Mouse (Mus musculus) forebrain, embryonic 10.5 days (tissue): Measurements from ENCODE around the gene Ggt1. TPM values are rescaled to one million over a fixed set of nuclear protein-coding genes. Genes with fewer than 3 reads are reported as not detected.

Experiments used
- DNase-seq: peaks from one replicate; pipeline ENCODE4 v3.0.0-alpha.2; 2017; ENCODE audit warnings: low spot score; ENCODE audit errors: extremely low spot score
- H3K27ac ChIP-seq: fragments of 300-500 bp; sonication (generic); 2 replicates; pipeline ENCODE4 v1.5.1; 2016; ENCODE audit warnings: mild to moderate bottlenecking
- H3K27me3 ChIP-seq: fragments of 300-500 bp; sonication (generic); 2 replicates; pipeline ENCODE4 v1.6.1; 2016; ENCODE audit warnings: mild to moderate bottlenecking; ENCODE audit not compliant: poor library complexity, severe bottlenecking
- H3K36me3 ChIP-seq: fragments of 300-500 bp; sonication (generic); replicated peaks from 2 replicates; pipeline ENCODE4 v1.6.1; 2016; ENCODE audit warnings: mild to moderate bottlenecking, moderate library complexity
- H3K4me1 ChIP-seq: fragments of 300-500 bp; sonication (generic); 2 replicates; pipeline ENCODE4 v1.6.1; 2016
- H3K4me3 ChIP-seq: fragments of 300-500 bp; sonication (generic); 2 replicates; pipeline ENCODE4 v1.5.1; 2016; ENCODE audit warnings: mild to moderate bottlenecking, moderate library complexity
- H3K9me3 ChIP-seq: fragments of 300-500 bp; sonication (generic); 2 replicates; pipeline ENCODE4 v1.6.1; 2016; ENCODE audit warnings: mild to moderate bottlenecking, moderate library complexity
- WGBS: fragments of 180-500 bp; shearing (Covaris S2); methylation state at CpG from one replicate; pipeline ENCODE4 v1.1.7; 2016; 5-methylcytosine and 5-hydroxymethylcytosine counted together
- polyA plus RNA-seq: library from polyadenylated mRNA; unstranded; fragments of >200 nt; fragmentation: Nextera tagmentation; extraction: Ambion mirVana; gene quantifications from 2 replicates; pipeline ENCODE4 v1.2.1, GENCODE M21; 2016

Ggt1 gene
- polyA plus RNA-seq: 1.6 and 2.3 TPM in 2 replicates

GRCm38 (mm10) chr10:75561071-75561654 lies at the start of gene Ggt1:
Ggt1 (plus strand) TSS chr10:75561604.
- Histone ChIP-seq H3K27me3 (peaks cover 88% of the 10 kb centered on the region), H3K36me3 (no peaks in the 10 kb centered on the region), H3K9me3 (no peaks in the 10 kb centered on the region), H3K27ac (0 out of 2 replicates have a peak within 1 kb of the TSS, but pooled peaks have one; percentile 85), H3K4me3 (peak within 1 kb of the TSS; percentile 74), H3K4me1 (peaks cover 45% of the 10 kb centered on the region)
- DNase-seq: no peak
- 43% methylated on average over 10 of the region's 10 CpGs for WGBS

GRCm38 (mm10) chr10:75511897-75512296 lies 49.5 kb upstream of the Ggt1 start:
- H3K9me3 ChIP-seq: no peaks in the 10 kb centered on the region
- peaks cover 57% of the 10 kb centered on the region for H3K36me3 ChIP-seq
- no peak overlapping the region for H3K4me3 ChIP-seq
- H3K27ac ChIP-seq: no peak overlapping the region
- no peak for DNase-seq
- H3K27me3 ChIP-seq: no peaks in the 10 kb centered on the region
- 96% methylated on average over 7 of the region's 7 CpGs for WGBS
- H3K4me1 ChIP-seq: peaks cover 33% of the 10 kb centered on the region

DNA sequence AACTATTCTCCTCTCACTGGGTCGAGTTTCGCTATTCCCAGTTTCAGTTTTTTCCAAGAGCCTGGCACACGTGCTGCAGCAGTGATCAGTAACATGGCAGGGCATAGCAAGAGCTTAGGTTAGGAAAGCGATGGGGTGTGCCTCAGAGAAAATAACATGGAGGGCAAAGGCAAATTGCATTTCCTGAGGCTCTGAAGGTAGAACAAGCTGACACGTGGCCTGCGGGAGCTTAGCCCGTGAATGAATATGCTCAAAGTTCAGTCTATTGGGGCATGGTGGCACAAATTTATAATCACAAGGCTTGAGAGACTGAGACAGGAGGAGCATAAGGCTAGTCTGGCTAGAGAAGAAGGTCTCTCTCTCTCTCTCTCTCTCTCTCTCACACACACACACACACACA lies 48.6 kb upstream of the Ggt1 start:
- Histone ChIP-seq H3K4me1 (peaks cover 34% of the 10 kb centered on the region), H3K36me3 (peaks cover 48% of the 10 kb centered on the region), H3K27me3 (no peaks in the 10 kb centered on the region), H3K4me3 (no peak overlapping the region), H3K27ac (no peak overlapping the region), H3K9me3 (no peaks in the 10 kb centered on the region)
- WGBS: 89% methylated on average over 7 of the region's 7 CpGs
- DNase-seq: no peak

DNA sequence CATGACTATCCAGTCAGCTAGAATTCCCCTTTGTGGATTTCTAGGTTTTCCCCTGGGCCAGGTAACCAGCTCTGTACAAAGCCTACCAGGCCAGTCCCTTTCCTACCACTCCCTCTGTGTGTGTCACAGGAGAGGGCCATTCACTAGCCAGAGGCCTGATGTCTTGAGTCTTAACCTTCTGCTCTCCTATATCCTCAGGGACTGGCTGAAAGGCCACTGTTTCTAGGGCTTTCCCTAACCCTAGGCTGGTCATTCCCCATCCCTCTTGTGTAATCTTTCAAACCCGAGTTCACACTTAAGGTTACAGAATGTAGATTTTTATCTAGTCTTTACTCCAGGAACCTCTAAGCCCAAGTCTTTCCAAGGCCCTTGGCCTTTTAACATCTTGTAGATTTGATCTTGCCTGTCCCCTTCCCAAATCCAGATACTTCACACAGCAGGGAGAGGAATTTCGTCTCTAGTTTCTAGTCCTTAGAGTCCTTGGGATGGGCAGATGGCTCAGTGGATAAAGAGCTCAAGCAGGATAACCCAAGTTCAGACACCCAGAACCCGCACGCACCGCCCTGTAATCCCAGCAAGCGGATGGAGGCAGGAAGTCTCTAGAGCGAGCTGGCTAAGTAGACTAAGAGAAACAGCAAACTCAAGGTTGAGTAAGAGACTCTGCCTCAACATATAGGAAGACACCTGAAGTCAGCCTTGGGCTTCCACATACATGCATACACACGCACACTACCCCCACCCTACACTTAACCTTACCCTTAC lies 47.9 kb upstream of the Ggt1 start:
- H3K4me3 ChIP-seq: no peak overlapping the region
- H3K27ac ChIP-seq: no peak overlapping the region
- DNase-seq: no peak
- WGBS: 92% methylated on average over 8 of the region's 8 CpGs
- no peaks in the 10 kb centered on the region for H3K9me3 ChIP-seq
- peaks cover 41% of the 10 kb centered on the region for H3K36me3 ChIP-seq
- peaks cover 34% of the 10 kb centered on the region for H3K4me1 ChIP-seq
- no peaks in the 10 kb centered on the region for H3K27me3 ChIP-seq

DNA sequence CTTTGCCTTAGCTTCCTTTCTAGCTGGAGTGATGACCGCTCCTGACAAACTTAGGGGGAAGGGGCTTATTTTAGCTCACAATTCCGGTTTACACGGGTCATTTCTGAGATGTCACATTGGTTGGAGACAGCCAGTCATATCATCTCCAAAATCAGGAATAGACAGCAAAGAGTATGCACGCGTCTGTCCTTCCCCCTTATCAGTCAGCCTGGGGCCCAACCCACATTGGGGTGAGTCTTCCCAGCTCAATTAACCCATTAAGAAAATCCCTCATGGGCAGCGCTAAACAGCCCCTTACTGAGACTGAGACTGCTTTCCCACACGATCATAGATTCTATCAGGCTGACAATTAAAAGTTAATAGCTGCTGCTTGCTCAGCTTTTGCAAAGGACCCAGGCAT lies 47.0 kb upstream of the Ggt1 start:
- Histone ChIP-seq H3K4me3 (no peak overlapping the region), H3K4me1 (peaks cover 43% of the 10 kb centered on the region), H3K27ac (no peak overlapping the region), H3K27me3 (no peaks in the 10 kb centered on the region), H3K9me3 (no peaks in the 10 kb centered on the region), H3K36me3 (peaks cover 36% of the 10 kb centered on the region)
- 82% methylated on average over 7 of the region's 7 CpGs for WGBS
- DNase-seq: no peak

GRCm38 (mm10) chr10:75515216-75516037 lies 46.0 kb upstream of the Ggt1 start:
- peaks cover 46% of the 10 kb centered on the region for H3K4me1 ChIP-seq
- H3K4me3 ChIP-seq: peak overlapping the region; percentile 90
- 66% methylated on average over 4 of the region's 4 CpGs for WGBS
- no peaks in the 10 kb centered on the region for H3K9me3 ChIP-seq
- H3K36me3 ChIP-seq: peaks cover 36% of the 10 kb centered on the region
- no peak for DNase-seq
- no peaks in the 10 kb centered on the region for H3K27me3 ChIP-seq
- H3K27ac ChIP-seq: no peak overlapping the region

- WGBS: 31% methylated on average over 8 of the region's 8 CpGs
- Histone ChIP-seq H3K4me1 (peaks cover 46% of the 10 kb centered on the region), H3K4me3 (peak overlapping the region; percentile 90), H3K27ac (peak overlapping the region; percentile 93), H3K27me3 (no peaks in the 10 kb centered on the region), H3K9me3 (no peaks in the 10 kb centered on the region), H3K36me3 (peaks cover 36% of the 10 kb centered on the region)
- no peak for DNase-seq
These were observed 45.2 kb upstream of the Ggt1 start for GRCm38 (mm10) chr10:75516038-75516723.

- H3K27me3 ChIP-seq: no peaks in the 10 kb centered on the region
- H3K4me3 ChIP-seq: peak overlapping the region; percentile 90
- peaks cover 36% of the 10 kb centered on the region for H3K36me3 ChIP-seq
- under 1% methylated on average over 12 of the region's 12 CpGs for WGBS
- H3K4me1 ChIP-seq: peaks cover 46% of the 10 kb centered on the region
- H3K27ac ChIP-seq: peak overlapping the region; percentile 93
- no peak for DNase-seq
- H3K9me3 ChIP-seq: no peaks in the 10 kb centered on the region
These were observed 44.7 kb upstream of the Ggt1 start for GRCm38 (mm10) chr10:75516724-75517072.

GRCm38 (mm10) chr10:75517073-75517757 lies 44.2 kb upstream of the Ggt1 start, which contains the start of gene Snrpd3:
Snrpd3 (plus strand) TSS chr10:75517551.
- no peaks in the 10 kb centered on the region for H3K9me3 ChIP-seq
- H3K4me3 ChIP-seq: peak within 1 kb of the TSS; percentile 90
- H3K36me3 ChIP-seq: peaks cover 36% of the 10 kb centered on the region
- H3K27ac ChIP-seq: peak within 1 kb of the TSS; percentile 93
- under 1% methylated on average over 52 of the region's 52 CpGs for WGBS
- H3K27me3 ChIP-seq: no peaks in the 10 kb centered on the region
- peaks cover 46% of the 10 kb centered on the region for H3K4me1 ChIP-seq
- DNase-seq: peak; percentile 95

GRCm38 (mm10) chr10:75517758-75518143 lies 43.7 kb upstream of the Ggt1 start, which contains the start of gene Gucd1:
Gucd1 (minus strand) TSS chr10:75517972.
- Histone ChIP-seq H3K4me3 (peak within 1 kb of the TSS; percentile 90), H3K9me3 (no peaks in the 10 kb centered on the region), H3K4me1 (peaks cover 46% of the 10 kb centered on the region), H3K27ac (peak within 1 kb of the TSS; percentile 93), H3K27me3 (no peaks in the 10 kb centered on the region), H3K36me3 (peaks cover 36% of the 10 kb centered on the region)
- DNase-seq: peak; percentile 96
- WGBS: under 1% methylated on average over 20 of the region's 20 CpGs

DNA sequence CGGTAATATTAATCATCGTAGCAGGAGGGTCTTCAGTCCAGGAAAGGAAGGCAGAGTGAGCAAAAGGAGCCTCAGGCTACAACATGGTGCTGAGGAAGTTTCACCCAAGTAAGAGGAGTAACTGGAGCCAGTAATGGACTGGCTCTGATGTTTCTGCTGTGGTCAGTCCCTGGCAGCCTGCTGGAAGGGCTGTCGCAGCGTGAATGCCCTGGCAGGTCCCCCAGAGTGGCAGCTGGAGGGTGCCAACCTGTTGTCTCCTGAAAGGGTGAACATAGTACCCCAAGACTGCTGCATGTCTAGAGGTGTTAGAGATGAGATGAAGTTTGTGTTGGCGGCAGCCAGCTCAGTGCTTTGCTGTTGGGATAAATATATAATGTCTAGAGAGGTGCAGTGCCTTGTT lies 40.8 kb upstream of the Ggt1 start:
- no peaks in the 10 kb centered on the region for H3K27me3 ChIP-seq
- H3K27ac ChIP-seq: no peak overlapping the region
- H3K4me1 ChIP-seq: peaks cover 27% of the 10 kb centered on the region
- 97% methylated on average over 5 of the region's 5 CpGs for WGBS
- peaks cover 65% of the 10 kb centered on the region for H3K36me3 ChIP-seq
- DNase-seq: no peak
- no peaks in the 10 kb centered on the region for H3K9me3 ChIP-seq
- H3K4me3 ChIP-seq: no peak overlapping the region

DNA sequence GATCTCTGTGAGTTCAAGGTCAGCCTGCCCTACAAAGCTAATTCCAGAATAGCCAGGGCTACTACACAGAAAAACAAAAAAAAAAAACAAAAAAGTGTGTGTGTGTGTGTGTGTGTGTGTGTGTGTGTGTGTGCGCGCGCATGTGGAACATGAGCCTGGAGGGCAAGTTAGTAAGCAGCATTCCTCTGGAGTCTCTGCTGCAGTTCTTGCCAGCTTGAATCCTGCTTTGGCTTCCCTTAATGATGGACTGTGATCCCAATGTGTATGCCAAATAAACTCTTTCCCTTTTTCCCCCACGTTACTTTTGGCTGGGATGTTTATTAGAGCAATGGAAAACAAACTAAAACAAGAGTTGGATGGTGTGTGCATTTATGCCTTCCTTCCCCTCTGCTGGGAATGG lies 39.8 kb upstream of the Ggt1 start:
- H3K9me3 ChIP-seq: no peaks in the 10 kb centered on the region
- no peak overlapping the region for H3K4me3 ChIP-seq
- H3K36me3 ChIP-seq: peaks cover 75% of the 10 kb centered on the region
- H3K27ac ChIP-seq: no peak overlapping the region
- DNase-seq: no peak
- H3K4me1 ChIP-seq: peaks cover 16% of the 10 kb centered on the region
- H3K27me3 ChIP-seq: no peaks in the 10 kb centered on the region
- WGBS: 94% methylated on average over 4 of the region's 4 CpGs
